Mouse (Mus musculus) gastrocnemius, postnatal 25 days (tissue): Measurements from ENCODE around the gene Cap2. TPM values are rescaled to one million over a fixed set of nuclear protein-coding genes. Genes with fewer than 3 reads are reported as not detected.

Experiments
- DNase-seq: peaks from one replicate; pipeline ENCODE4 v3.0.0; 2022
- total RNA-seq, 2 experiments: library from RNA; stranded (reverse); gene quantifications; 1 replicate in 1 of 2; 2 replicates in 1 of 2; pipeline ENCODE4 v1.2.3; 2021

Cap2 gene
- total RNA-seq, 2 experiments from 2014 or later: 281 to 304 TPM

DNA sequence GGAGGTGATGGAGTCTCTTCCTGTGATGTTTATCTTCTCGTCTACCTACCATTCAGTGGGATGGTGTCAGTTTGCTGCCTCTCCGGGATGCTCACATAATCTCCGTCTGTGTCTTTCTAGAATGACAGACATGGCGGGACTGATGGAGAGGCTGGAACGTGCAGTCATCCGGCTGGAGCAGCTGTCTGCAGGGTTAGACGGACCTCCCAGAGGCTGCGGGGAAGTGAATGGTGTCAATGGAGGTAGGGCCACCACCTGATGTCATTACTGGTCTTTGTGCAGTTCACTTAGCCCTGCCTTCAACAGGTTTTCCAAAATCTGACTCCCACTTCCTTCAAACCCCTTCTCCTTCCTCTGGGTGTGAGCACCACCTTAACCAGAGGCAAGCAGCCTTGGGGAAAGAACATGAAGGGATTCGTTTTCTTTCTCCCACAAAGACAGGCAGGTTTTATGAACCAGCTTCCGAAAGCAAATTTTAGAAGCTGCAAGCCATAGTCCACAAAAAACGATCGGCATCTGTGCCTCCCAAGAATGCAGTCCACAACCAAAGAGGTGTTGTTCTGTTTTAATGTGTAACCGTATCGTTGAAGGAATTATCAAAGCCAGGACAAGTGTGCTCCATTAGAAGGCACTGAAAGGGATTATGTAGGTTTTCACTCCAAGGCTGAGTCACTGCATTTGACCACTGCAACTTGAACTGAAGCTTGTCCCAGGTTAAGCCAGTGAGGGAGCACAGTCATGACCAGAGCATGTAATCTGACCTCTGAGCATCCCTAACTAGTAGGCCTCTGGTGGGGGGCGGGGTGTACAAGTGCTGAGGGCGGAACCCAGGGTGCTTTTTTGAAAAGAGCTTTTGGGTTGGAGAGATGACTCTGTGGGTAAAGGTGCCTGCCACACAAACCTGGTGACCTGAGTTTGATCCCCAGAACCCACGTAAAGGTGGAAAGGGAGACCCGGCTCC lies 23.9 kb downstream of the Cap2 start:
- peak; percentile 45 for DNase-seq

DNA sequence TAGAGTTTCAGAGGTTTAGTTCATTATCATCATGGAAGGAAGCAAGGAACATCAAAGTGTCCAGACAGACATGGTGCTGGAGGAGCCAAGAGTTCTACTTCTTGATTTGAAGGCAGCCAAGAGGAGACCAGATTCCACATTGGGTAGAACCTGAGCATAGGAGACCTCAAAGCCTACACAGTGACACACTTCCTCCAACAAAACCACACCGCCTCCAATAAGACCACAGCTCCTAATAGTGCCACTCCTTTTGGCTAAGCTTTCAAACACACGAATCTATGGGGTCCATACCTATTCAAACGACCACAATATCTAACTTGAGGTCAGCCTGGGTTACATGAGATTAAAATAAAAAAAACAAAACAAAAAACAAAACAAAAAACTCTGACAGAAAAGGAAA lies 25.0 kb downstream of the Cap2 start:
- no peak for DNase-seq

DNA sequence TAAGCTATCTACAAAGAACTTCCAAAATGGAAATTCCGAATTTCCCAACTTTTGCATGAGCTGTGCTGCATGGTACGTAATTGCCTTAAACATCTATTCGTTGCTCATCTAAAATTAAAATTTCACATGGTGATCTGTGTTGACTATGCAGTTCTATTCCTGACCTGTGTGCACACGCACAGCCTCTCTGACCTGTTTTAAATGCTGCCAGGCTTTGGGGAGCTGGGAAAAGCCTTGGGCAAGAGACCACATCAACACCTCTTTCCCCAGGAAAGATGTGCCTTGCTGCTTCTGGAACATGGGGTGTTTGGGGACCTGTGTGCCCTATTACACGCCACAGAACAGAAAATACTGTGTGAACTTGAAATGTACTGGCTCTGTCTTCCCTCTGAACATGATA lies 25.7 kb downstream of the Cap2 start:
- DNase-seq: no peak

- DNase-seq: no peak
Measured at GRCm38 (mm10) chr13:46529037-46529436, 27.4 kb downstream of the Cap2 start.

- DNase-seq: no peak
Measured at GRCm38 (mm10) chr13:46530546-46530945, 28.9 kb downstream of the Cap2 start.

GRCm38 (mm10) chr13:46531676-46532075 lies 30.0 kb downstream of the Cap2 start:
- DNase-seq: no peak

GRCm38 (mm10) chr13:46532276-46532675 lies 30.6 kb downstream of the Cap2 start:
- no peak for DNase-seq

DNA sequence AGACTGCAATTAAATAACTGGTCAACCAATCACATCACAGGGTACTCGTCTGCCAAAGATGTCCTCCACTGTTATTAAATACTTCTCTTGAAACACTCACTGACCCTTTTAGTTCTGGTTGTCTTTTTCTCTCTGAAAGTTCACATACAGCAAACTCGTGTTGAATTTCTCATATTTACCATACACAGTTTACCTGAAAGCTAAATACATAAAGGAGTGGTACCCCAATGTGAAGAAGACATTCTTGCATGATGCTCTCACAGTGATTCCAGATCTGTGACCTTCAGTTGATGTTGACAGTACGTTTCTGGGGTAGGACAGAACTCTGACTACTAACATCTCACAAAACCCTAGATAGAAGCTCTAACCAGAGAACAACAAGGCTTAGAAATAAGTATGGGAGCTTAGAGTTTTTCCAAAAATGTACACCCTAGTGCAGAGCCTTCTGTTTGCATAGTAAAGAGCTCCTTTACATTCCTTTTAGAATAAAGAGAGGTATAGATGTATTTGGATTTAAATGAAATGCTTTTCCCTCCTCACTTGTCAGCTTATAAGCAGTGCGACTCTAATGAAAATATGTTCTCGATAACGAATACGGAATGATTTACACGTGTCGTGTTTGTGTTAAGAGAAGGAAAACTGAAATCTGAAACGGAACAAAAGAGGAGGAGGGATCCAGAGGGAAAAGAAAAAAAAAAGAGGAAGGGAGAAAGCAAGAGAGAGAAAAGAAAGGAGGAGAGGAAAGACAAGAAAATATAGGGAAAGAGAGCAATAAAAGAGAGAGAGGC lies 31.9 kb downstream of the Cap2 start:
- no peak for DNase-seq

- peak; percentile 69 for DNase-seq
Measured at GRCm38 (mm10) chr13:46534171-46534968, 32.7 kb downstream of the Cap2 start.

- no peak for DNase-seq
Measured at GRCm38 (mm10) chr13:46534969-46535785, 33.5 kb downstream of the Cap2 start.

DNA sequence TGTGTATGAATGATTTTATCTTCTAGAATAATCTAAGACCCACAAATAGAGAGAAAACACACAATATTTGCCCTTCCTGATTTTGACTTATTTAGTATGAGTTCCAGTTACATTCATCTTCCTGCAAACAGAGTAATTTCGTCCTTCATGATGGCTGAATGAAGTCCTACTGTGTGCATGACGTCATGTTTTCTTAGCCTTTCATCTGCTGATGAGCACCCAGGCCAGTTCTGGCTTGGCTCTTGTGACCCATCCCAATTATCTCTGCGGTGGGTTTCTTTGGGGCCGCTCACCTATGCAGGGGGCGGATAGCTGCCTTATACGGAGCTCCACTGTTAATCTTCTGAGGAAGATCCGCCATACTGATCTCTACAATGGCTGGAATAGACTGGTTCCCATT lies 37.6 kb downstream of the Cap2 start:
- no peak for DNase-seq

GRCm38 (mm10) chr13:46540943-46541342 lies 39.3 kb downstream of the Cap2 start:
- DNase-seq: no peak

GRCm38 (mm10) chr13:46542782-46543181 lies 41.1 kb downstream of the Cap2 start:
- DNase-seq: no peak

GRCm38 (mm10) chr13:46544608-46545007 lies 43.0 kb downstream of the Cap2 start:
- no peak for DNase-seq

DNA sequence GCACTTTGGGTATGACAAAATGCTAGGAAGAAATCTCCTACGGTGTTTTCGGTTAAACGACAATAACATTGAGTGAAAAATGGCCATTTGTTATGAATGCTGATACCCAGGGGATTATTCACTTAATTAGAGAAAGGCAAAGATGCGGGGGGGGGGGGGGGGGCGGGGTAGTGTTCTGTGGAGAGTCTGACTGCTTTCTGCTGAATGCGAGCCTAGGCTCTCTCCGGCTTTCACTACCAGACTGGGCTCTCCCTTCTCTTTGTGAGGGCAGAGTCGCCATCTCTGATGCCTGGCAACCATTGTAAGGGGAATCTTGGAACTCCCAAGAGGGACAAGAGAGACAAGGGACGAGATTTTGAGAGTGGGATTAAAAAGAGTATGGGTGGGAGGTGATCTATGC lies 43.4 kb downstream of the Cap2 start:
- DNase-seq: no peak

- DNase-seq: no peak
Measured at GRCm38 (mm10) chr13:46546846-46547245, 45.2 kb downstream of the Cap2 start.

DNA sequence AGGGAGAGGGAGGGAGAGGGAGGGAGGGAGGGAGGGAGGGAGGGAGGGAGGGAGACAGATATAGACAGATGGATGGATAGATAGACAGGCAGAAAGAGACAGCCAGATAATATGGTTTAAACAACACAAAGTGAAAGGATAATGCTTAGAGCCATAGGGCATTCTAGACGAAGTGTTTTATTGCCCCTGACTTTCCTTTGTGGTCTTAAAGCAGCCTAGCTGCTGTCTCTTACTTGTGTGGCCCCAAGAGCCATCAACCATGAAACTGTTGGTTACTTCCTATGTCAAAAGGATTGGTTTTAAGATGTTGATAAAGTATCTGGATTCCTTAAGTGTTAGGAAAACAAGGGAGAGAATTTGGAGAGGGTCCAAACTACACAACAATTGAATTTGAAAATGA lies 45.6 kb downstream of the Cap2 start:
- DNase-seq: no peak

DNA sequence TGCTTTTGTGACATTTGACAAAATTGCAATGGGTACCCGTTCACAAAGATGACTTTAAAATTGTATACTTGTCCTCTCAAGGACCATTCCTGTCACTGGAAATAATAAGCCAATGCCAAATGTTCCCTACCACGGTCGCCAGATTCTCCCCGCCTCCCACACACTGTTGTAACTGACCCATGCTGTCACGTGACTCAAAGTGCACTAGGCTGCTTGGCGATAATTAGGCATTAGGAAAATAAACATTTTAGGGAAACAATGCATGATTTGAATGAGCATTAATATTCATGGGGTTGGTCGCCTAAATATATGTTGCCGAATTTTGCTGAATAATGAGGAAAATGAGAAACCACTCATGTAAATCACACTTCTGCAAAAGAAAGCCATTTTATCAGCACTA lies 46.5 kb downstream of the Cap2 start:
- DNase-seq: no peak

GRCm38 (mm10) chr13:46548600-46549179 lies 47.0 kb downstream of the Cap2 start:
- no peak for DNase-seq

- DNase-seq: no peak
Measured at GRCm38 (mm10) chr13:46550627-46551026, 49.0 kb downstream of the Cap2 start.

GRCm38 (mm10) chr13:46554736-46555135 lies 53.1 kb downstream of the Cap2 start:
- DNase-seq: no peak
